Mouse (Mus musculus) heart, postnatal 4 days (tissue): ENCODE data around the gene Sowaha. TPM values are rescaled to one million over a fixed set of nuclear protein-coding genes. Genes with fewer than 3 reads are reported as not detected.

Experiments used
- DNase-seq: peaks from one replicate; pipeline ENCODE4 v3.0.0; 2021
- total RNA-seq, 2 experiments: library from RNA; stranded (reverse); gene quantifications; 2 replicates each; pipeline ENCODE4 v1.2.3; 2021

Gene Sowaha
- total RNA-seq, 2 experiments from 2014 or later: 0.07 to 0.27 TPM

DNA sequence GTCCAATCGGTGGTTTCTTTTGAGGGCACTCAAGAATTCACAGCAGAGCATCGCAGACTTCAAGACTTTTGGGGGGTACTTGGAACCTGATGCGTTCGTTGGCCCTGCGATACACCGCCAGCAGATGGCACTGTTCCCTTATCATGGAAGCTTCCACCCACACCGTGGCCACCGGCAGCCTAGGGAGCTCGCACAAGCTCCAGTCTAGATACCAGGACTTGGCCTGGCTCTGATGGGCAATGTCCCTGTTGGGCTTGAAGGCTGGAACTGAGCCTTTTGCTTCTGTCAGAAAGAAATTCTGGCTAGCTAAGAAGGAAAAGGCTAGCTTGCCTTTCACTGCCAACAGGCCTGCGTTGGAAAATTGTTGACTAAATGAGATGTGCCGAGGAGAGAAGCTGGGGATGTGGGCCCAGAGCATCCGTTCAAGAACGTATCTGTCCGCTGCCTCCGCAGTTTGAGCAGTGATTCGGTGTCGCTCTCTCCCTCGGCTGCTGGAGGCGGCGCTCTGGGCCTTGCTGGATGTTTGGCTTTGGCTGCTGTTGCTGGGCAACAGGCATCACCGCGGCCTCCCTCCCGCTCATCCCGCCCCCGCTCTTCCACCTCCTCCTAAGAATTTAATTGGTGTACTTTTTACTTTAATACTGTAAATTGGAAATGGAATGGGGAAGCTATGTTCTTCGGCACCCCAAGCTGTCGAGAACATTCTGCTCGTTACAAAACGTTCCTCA lies 9.9 kb downstream of the Sowaha start, which contains the start of gene Gm9837:
Gene Gm9837, minus strand, starts transcription at position 512 of the 728 bp plus-strand sequence.
- peak; percentile 95 for DNase-seq

GRCm38 (mm10) chr11:53469294-53469967 lies 10.6 kb downstream of the Sowaha start:
- no peak for DNase-seq

DNA sequence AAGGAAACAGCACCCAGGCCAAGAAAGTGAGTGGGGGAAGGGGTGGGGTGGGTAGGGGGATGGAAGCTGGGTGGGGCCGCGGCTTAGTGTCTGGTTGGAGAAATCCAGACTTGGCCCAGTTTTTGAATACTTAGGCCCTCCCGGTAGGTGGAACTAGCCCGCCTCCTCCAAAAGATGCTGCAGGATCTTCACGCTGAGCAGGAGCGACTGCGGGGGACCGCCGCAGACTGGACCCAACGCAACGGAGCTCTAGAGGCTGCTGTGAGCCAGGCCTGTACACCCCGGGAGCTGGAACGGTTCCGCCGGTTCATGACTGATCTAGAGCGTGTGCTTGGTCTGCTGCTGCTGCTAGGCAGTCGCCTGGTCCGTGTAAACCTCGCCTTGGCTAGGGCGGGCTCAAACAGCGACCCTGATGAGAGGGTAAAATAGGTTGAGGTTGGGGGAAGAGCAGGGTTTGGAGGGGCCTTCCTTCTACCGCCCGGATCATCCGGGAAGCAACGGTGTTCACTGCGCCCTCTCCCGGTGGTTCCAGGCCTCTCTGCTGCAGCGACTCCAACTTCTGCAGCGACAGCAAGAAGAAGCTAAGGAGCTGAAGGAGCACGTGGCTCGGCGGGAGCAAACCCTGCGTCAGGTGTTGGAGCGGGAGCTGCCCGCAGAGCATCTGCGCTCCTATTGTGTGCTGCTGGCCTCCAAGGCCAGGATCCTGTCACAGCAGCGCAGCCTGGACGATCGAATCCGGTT lies 13.7 kb downstream of the Sowaha start:
- peak; percentile 87 for DNase-seq

- DNase-seq: peak; percentile 30
These were observed 16.3 kb downstream of the Sowaha start for GRCm38 (mm10) chr11:53463551-53464424.

DNA sequence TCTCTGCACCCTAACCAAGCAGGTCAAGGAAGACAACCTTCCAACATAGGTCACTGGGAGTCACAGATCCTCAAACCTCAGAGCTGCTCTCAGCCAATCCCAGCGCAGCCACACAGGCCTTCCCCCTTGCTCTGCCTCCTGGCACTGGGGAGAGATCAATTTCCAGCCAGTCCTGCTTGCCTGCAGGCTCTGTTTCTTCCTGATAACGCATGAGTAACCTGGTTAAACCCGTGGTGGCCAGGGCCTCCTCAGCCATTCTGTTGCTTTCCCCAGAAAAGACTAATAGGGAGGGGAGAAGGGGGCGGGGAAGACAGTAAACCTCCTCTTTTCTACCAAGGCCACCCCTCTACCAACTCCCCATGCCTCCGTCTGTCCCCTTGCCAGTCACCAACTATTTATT lies 18.3 kb downstream of the Sowaha start:
- no peak for DNase-seq

DNA sequence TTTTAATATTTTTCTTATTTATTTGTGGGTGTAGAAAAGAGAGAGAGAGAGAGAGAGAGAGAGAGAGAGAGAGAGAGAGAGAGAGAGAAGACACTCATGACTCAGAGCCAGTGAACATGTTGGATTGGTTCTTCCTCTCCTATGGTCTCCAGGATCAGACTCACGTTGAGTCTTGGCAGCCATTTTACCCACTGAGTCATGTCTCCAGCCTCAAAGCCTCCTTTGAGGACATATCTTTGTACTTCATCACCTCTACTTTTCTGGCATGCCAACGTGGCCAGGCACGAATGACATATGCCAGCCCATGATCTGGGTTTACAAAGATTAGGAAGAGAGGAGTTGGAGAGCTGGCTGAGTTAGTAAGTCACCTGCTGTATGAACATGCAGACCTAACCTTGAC lies 19.9 kb downstream of the Sowaha start:
- DNase-seq: no peak

DNA sequence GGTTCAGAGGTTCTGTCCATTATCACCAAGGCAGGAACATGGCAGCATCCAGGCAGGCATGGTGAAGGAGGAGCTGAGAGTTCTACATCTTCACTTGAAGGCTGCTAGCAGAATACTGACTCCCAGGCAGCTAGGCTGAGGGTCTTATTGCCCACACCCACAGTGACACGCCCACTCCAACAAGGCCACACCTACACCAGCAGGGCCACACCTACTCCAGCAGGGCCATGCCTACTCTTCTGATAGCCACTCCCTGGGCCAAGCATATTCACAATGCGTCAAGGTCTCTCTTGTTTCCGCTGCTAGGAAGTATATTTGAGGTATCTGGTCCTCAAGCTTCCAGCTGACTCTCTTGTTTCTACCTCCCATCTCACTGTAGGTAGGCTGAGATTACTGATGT lies 21.1 kb downstream of the Sowaha start:
- no peak for DNase-seq

DNA sequence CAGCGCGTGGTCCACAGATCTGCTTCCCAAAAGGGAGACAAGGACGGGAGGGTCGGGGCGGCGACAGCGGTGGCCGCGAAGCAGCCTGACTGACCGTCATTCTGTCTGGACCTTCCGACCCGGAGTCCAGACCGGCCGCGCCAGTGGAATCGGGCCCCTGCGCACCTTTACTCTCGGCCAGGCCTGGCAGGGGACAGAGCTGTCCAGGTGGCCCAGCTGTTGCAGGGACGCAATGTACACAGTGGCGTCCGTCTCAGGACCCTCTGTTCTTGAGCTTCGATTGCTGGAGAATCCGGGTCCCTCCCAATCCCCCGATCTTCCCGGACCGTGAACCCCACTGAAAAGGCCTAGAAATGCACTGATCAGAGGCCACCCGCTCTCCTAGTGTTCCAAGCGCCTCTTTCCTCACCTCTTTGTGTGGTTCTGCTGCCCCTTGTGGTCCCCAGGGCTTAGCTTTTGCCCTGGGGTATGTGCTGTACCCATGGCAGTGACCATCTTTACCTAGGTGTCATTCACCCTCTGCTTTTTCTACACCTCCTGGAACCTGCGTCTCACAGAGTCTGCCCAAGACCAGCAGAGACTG lies 22.6 kb downstream of the Sowaha start:
- DNase-seq: no peak

DNA sequence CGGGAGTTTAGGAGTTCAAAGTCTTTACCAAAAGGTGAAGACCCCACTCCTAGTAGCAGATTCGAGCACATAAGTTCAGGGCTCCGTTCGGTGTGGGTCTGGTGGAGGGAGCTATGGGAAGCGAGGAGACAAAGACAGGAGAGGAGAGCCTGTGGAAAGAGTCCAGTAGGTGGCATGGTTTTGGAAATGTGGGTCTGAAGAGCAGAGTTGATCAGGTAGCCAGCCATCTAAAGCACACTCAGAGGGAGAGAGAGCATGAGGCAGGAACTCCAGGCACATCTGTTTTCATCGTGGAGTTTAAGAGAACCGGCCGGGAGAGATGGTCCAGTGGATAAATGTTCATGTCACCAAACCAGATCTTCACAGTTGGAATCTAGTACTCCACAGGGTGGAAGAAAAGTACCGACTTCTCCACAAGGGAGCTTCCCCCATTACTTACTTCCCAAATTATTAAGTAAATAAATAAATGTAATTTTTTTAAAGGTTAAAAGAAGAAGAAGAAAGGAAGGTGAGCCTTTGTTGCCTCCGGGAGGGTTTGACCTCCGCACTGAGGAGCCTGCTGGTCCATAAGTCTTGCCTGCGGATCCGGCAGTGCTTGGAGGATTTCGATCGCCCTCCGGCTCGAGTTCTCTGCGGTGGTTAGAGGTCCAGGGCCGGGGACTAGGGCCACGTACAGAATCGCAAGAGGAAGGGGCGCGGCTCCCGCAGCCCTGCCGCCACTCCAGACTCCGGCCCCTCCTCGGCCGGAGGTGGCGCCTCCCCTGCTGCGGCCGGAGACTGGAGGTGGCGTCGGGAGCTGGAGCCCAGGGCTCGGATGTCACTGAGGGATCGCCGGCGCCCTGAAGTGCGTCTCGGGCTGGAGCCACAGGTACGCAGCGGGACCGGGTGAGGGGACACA lies 23.4 kb downstream of the Sowaha start, which contains the start of the genes Gm10447 and Shroom1:
Gene Gm10447, minus strand, starts transcription at position 637 of the 898 bp plus-strand sequence.
Gene Shroom1, plus strand, starts transcription at position 732 of the 898 bp plus-strand sequence.
- DNase-seq: peak; percentile 66

DNA sequence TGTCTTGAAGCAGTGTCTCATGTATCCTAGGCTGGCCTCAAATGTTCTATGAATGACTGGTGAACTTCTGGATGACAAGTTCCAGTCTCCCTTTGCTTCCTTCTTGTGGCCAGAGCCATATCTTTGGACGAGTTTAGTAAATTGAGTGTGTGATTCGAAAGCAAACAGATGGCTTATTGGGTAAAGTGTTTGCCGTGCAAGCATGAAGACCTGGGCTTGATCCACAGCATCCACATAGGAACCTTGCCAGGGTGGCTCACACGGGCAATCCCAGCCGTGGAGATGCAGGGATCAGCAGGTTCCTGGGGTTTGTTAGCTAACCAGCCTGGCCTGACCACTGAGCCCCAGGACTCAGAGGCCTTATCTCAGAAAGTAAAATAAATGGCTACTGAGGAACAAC lies 27.0 kb downstream of the Sowaha start:
- DNase-seq: no peak

- no peak for DNase-seq
These were observed 27.7 kb downstream of the Sowaha start for GRCm38 (mm10) chr11:53452396-53452795.

DNA sequence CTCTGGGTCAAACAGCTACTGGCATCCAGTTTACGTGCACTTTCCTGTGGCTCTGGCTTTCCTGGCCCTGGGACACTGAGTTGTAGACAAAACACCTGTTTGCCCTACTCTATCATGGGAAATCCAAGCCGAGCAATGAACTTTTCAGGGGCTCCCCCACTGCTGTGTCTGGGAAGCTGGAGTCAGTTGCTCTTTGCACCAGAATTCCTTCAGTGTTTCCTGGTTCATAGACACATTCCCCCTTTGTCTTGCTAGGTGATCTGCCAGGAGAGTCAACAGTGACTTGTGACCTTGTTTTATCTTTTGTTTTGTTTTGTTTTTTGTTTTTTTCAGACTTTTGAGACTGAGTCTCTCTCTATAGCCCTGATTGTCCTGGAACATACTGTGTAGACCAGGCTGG lies 28.7 kb downstream of the Sowaha start:
- no peak for DNase-seq

DNA sequence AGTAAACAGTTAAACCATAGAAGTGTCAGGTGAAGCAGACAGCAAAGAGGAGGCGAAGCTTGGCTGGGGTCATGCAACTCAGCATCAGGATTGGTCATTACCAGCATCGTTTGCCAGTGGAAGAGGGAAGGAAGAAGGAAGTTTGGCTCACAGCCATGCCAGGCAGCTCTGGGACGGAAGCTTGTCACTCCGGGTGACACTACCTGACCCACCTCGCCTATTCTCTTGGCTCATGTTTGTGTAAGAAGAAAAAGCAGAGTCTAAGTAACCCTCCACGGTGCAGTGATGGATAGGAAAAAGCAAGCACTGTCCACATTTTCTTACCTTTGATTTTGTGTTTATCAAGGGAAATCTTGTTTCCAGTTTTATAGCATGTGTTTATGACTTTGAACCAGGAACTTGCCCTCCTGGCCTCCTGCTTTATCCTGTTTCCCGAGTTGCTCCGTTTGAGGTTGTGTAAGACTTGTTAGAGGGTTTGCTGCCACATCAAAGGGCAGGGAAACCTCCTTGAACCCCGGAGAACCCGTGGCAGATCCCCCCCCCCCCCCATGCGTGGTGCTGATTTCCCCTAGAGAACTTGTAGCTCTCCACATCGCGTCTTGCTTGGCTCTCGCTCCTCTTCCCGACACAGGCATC lies 29.9 kb downstream of the Sowaha start:
- no peak for DNase-seq

- peak; percentile 87 for DNase-seq
These were observed 31.5 kb downstream of the Sowaha start for GRCm38 (mm10) chr11:53448529-53448928.

- DNase-seq: no peak
These were observed 32.1 kb downstream of the Sowaha start for GRCm38 (mm10) chr11:53447996-53448395.

DNA sequence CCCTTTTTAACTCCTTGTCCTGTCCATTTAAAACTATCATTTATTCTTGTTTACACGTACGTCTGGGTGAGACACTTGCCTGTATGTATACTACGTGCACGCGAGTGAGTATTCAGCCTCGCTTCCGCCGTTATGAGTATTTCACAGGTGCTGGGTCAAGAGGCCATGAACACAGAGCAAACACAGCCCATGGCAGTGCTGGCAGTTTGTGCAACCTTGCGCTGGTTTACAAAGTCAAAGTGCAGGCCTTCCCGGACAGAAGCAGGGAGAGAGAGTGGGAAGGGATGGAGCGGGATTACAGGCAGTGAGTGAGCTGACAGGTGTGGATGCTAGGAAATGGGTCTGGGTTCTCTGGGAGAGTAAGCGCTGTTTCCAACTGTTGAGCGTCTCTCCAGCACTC lies 33.9 kb downstream of the Sowaha start:
- DNase-seq: no peak

GRCm38 (mm10) chr11:53445562-53445961 lies 34.5 kb downstream of the Sowaha start:
- DNase-seq: no peak

DNA sequence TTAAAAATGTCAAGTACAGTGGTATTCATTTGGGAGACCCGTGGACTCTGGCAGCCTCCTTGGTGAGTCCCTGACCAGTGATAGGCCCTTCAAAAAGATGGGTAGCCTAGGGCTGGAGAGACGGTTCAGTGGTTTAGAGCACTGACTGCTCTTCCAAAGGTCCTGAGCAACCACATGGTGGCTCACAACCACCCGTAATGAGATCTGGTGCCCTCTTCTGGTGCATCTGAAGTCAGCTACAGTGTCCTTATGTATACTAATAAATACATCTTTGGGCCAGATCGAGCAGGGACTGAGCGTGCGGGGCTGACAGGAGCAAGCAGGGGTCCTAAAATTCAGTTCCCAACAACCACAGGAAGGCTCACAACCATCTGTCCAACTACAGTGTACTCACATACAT lies 36.2 kb downstream of the Sowaha start:
- peak; percentile 44 for DNase-seq

- peak; percentile 37 for DNase-seq
These were observed 38.2 kb downstream of the Sowaha start for GRCm38 (mm10) chr11:53441921-53442320.

- no peak for DNase-seq
These were observed 43.7 kb downstream of the Sowaha start for GRCm38 (mm10) chr11:53436338-53436737.
